Mouse (Mus musculus) lung, adult 2 months (tissue): ENCODE measurements around the gene Reg4. TPM values are rescaled to one million over a fixed set of nuclear protein-coding genes. Genes with fewer than 3 reads are reported as not detected.

Source experiments
- DNase-seq: peaks from one replicate; pipeline ENCODE4 v3.0.0; 2022
- H3K4me1 ChIP-seq: fragments of 200-500 bp; 2 replicates; pipeline ENCODE4 v1.6.1; 2011; ENCODE audit warnings: low read length; ENCODE audit not compliant: control insufficient read depth, insufficient read depth
- H3K4me3 ChIP-seq: fragments of 200-500 bp; replicated peaks from 2 replicates; pipeline ENCODE3; 2011; ENCODE audit warnings: low read depth, mild to moderate bottlenecking, control low read depth, low read length; ENCODE audit errors: extremely low read depth
- CTCF ChIP-seq: fragments of 200-500 bp; IDR thresholded peaks from 2 replicates; pipeline ENCODE4 v1.5.1; 2011; ENCODE audit warnings: mild to moderate bottlenecking, low read length, control low read depth; ENCODE audit not compliant: insufficient read depth
- POLR2A ChIP-seq: fragments of 200-500 bp; IDR thresholded peaks from 2 replicates; pipeline ENCODE4 v1.6.1; 2011; ENCODE audit warnings: low read depth, mild to moderate bottlenecking, control low read depth, low read length, borderline replicate concordance; ENCODE audit errors: extremely low read depth
- WGBS: fragments of 180-500 bp; shearing (Covaris S2); methylation state at CpG from one replicate; pipeline ENCODE4 v1.1.7; 2018; 5-methylcytosine and 5-hydroxymethylcytosine counted together
- polyA plus RNA-seq: library from polyadenylated mRNA; depleted of rRNA; stranded (reverse); fragments of >200 nt; gene quantifications from 2 replicates; pipeline ENCODE4 v1.2.3, GENCODE M21; 2012; rRNA removed

The Reg4 gene
- polyA plus RNA-seq, 1 experiment = not detected

GRCm38 (mm10) chr3:98279682-98280081, 57.7 kb downstream of the Reg4 start:
- Histone ChIP-seq H3K4me3 (no peak overlapping the region), H3K4me1 (peaks cover 10% of the 10 kb centered on the region)
- no peak for DNase-seq
- 39% methylated on average over 4 of the region's 4 CpGs for WGBS
- no peak for TF ChIP-seq POLR2A
- TF ChIP-seq CTCF = no peak

- Histone ChIP-seq H3K4me1 (peaks cover 10% of the 10 kb centered on the region), H3K4me3 (peak within 1 kb of the TSS; percentile 44)
- TF ChIP-seq POLR2A (0 out of 2 replicates have a peak, but pooled peaks have one; percentile 17), CTCF (no peak)
- 42% methylated on average over 14 of the region's 14 CpGs for WGBS
- DNase-seq = peak; percentile 23
Observed at GRCm38 (mm10) chr3:98280204-98280932, 58.4 kb downstream of the Reg4 start, which contains the start of gene Hmgcs2. TSS of gene Hmgcs2 (plus strand) at chr3:98280435.

- DNase-seq = peak; percentile 61
- WGBS = 24% methylated on average over 12 of the region's 12 CpGs
- H3K4me1 ChIP-seq = peaks cover 10% of the 10 kb centered on the region
- TF ChIP-seq POLR2A (no peak), CTCF (peak; percentile 90)
- no peak overlapping the region for H3K4me3 ChIP-seq
Observed at GRCm38 (mm10) chr3:98280933-98281678, 59.1 kb downstream of the Reg4 start.

GRCm38 (mm10) chr3:98282422-98282821, 60.5 kb downstream of the Reg4 start:
- no peak overlapping the region for H3K4me3 ChIP-seq
- DNase-seq = no peak
- TF ChIP-seq POLR2A = no peak
- no peak for TF ChIP-seq CTCF
- peaks cover 10% of the 10 kb centered on the region for H3K4me1 ChIP-seq
- WGBS = 94% methylated on average over 8 of the region's 8 CpGs

- WGBS = 93% methylated on average over 5 of the region's 5 CpGs
- TF ChIP-seq CTCF (no peak), POLR2A (no peak)
- H3K4me3 ChIP-seq = no peak overlapping the region
- H3K4me1 ChIP-seq = peaks cover 10% of the 10 kb centered on the region
- DNase-seq = no peak
Observed at GRCm38 (mm10) chr3:98283205-98283604, 61.2 kb downstream of the Reg4 start.

Other genes with a start within 250 kb of the Reg4 start
- 43.0 and 48.7 TPM in 2 replicates for gene Notch2, start 208.6 kb upstream of the Reg4 start, polyA plus RNA-seq
- gene Adam30, start 61.5 kb upstream of the Reg4 start, polyA plus RNA-seq = not detected in 2 replicates
- gene Hmgcs2, start 58.3 kb downstream of the Reg4 start, polyA plus RNA-seq = 12.8 and 14.4 TPM in 2 replicates
- gene Phgdh, start 117.8 kb downstream of the Reg4 start, polyA plus RNA-seq = 19.8 and 21.4 TPM in 2 replicates
- 17.0 and 17.9 TPM in 2 replicates for gene Zfp697, start 160.3 kb downstream of the Reg4 start, polyA plus RNA-seq
- gene Gm4450, start 235.0 kb downstream of the Reg4 start, polyA plus RNA-seq = not detected in 2 replicates